Mouse (Mus musculus): ENCODE results near the gene Ptrh1.

DNA sequence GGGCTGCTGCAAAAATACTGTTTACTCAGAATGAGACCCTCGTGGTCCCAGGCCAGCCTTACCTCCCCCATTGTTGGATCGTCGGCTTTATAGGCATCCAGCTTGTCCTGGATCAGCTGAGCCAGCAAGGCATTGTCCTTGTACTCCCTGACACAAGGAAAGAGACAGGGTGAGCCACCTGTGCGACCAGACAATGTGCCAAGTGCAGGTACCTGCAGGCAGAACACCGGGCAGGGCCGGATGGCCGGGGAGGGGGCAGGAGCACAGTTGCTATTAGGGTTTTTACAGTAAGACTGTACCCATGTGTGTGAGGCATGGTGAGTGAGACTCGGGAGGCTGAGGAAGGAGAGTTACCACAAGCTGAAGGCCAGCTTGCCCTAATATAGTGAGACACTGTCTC lies 36.4 kb downstream of the Ptrh1 start:
- TF ChIP-seq GATA1 (IDR thresholded peaks at IDR 0.05; ENCODE audit: borderline replicate concordance, low read length) (no peak), FLI1 (IDR thresholded peaks at IDR 0.05; ENCODE audit: low read length) (no peak)

Data from megakaryocyte, embryonic 14.5 days (primary cell).